Mouse (Mus musculus) liver, postnatal 0 days (tissue): ENCODE data around the gene Disp2.

Experiments used
- CTCF ChIP-seq: sonication (generic); IDR thresholded peaks from 2 replicates; pipeline ENCODE4 v1.5.1; 2016; ENCODE audit warnings: antibody characterized with exemption, low read depth
- EP300 ChIP-seq: IDR thresholded peaks from 2 replicates; pipeline ENCODE4 v1.6.1; 2016; ENCODE audit warnings: antibody characterized with exemption, low read depth, mild to moderate bottlenecking

GRCm38 (mm10) chr2:118824396-118824795 lies 44.9 kb downstream of the Disp2 start:
- TF ChIP-seq CTCF (no peak), EP300 (no peak)
